Mouse (Mus musculus): ENCODE data around the gene Psmd4. TPM values are rescaled to one million over a fixed set of nuclear protein-coding genes. Genes with fewer than 3 reads are reported as not detected.
"Not testable (repeated sequence)": the region's sequence is repeated elsewhere in the genome, so short reads cannot be mapped to it uniquely, and the experiment has no call there.

The Psmd4 gene
- polyA plus RNA-seq, 1 experiment from 2014 or later, result 229 TPM

DNA sequence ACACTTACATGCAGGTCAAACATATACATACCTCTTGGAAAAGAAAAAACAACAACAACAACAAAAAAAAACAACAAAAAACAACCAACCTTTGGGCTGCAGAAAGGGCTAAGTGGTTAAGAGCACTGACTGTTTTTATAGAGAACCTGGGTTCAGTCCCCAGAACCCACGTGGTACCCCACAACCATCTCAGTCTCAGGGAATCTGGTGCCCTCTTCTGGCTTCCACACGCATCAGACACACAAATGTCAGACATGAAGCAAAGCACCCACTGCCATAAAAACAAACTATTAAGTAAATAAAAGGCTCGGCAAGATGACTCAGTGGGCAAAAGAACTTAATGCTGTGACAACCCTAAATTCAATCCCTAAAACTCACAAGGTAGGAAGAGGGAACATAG is 12.5 kb downstream of the Psmd4 start:
- H3K4me1 ChIP-seq (ENCODE audit: control insufficient read depth, insufficient read depth, low read length), result peaks cover 3% of the 10 kb centered on the region; the same call in 1 of the 2 replicates
- H3K27me3 ChIP-seq (ENCODE audit: control insufficient read depth, insufficient read depth, low read length), result no peaks in the 10 kb centered on the region
- H3K9ac ChIP-seq (replicated peaks; ENCODE audit: low read depth, low read length), result no peak overlapping the region
- peaks cover 37% of the 10 kb centered on the region for H3K36me3 ChIP-seq (ENCODE audit: control insufficient read depth, insufficient read depth, low read length)
- H3K27ac ChIP-seq (ENCODE audit: low read length), result no peak overlapping the region
- H3K9me3 ChIP-seq (ENCODE audit: control insufficient read depth, low read depth, low read length), result no peaks in the 10 kb centered on the region
- no peak for ATAC-seq (ENCODE audit: insufficient number of reproducible peaks, insufficient read depth, low FRiP score, low read depth)
- no peak overlapping the region for H3K4me3 ChIP-seq (ENCODE audit: low read depth, low read length)
- no peak overlapping the region for H3K4me2 ChIP-seq (replicated peaks; ENCODE audit: low read depth, low read length)
- 66% methylated on average over 3 of the region's 3 CpGs for WGBS

DNA sequence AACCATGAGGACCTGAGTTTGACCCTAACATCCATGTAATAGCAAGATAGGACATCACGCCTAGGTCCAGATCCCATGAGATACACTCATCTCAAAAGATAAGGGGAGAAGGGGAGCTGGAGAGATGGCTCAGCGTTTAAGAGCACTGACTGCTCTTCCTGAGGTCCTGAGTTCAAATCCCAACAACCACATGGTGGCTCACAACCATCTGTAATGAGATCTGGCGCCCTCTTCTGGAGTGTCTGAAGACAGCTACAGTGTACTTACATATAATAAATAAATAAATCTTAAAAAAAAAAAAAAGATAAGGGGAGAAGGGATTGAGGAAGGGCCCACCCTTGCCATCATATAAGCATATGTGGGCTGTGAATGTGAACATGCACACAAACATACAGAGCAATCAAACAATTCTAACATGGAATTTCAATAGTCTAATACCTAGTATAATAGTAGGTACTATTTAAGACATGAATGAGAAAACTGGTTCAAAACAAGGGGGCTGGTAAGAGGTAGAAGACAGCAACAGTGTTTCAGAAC is 13.1 kb downstream of the Psmd4 start:
- not testable (repeated sequence) for H3K4me3 ChIP-seq (ENCODE audit: low read depth, low read length); H3K27me3 ChIP-seq (ENCODE audit: control insufficient read depth, insufficient read depth, low read length); H3K9me3 ChIP-seq (ENCODE audit: control insufficient read depth, low read depth, low read length); H3K4me1 ChIP-seq (ENCODE audit: control insufficient read depth, insufficient read depth, low read length); H3K9ac ChIP-seq (replicated peaks; ENCODE audit: low read depth, low read length); H3K4me2 ChIP-seq (replicated peaks; ENCODE audit: low read depth, low read length); ATAC-seq (ENCODE audit: insufficient number of reproducible peaks, insufficient read depth, low FRiP score, low read depth)
- Histone ChIP-seq H3K36me3 (ENCODE audit: control insufficient read depth, insufficient read depth, low read length) (peaks cover 31% of the 10 kb centered on the region), H3K27ac (ENCODE audit: low read length) (peak overlapping the region; percentile 21; the same call in 1 of the 2 replicates)
- 72% methylated on average over 3 of the region's 3 CpGs for WGBS

GRCm38 (mm10) chr3:95028603-95029002 is 13.8 kb downstream of the Psmd4 start:
- WGBS, result 65% methylated on average over 3 of the region's 3 CpGs
- H3K4me2 ChIP-seq (replicated peaks; ENCODE audit: low read depth, low read length), result no peak overlapping the region
- no peaks in the 10 kb centered on the region for H3K27me3 ChIP-seq (ENCODE audit: control insufficient read depth, insufficient read depth, low read length)
- no peak overlapping the region for H3K9ac ChIP-seq (replicated peaks; ENCODE audit: low read depth, low read length)
- ATAC-seq (ENCODE audit: insufficient number of reproducible peaks, insufficient read depth, low FRiP score, low read depth), result peak; percentile 30; the same call in 1 of the 2 replicates
- no peaks in the 10 kb centered on the region for H3K9me3 ChIP-seq (ENCODE audit: control insufficient read depth, low read depth, low read length)
- H3K4me3 ChIP-seq (ENCODE audit: low read depth, low read length), result no peak overlapping the region
- H3K4me1 ChIP-seq (ENCODE audit: control insufficient read depth, insufficient read depth, low read length), result peaks cover 12% of the 10 kb centered on the region; the same call in 1 of the 2 replicates
- peak overlapping the region; percentile 21; the same call in 1 of the 2 replicates for H3K27ac ChIP-seq (ENCODE audit: low read length)
- peaks cover 26% of the 10 kb centered on the region for H3K36me3 ChIP-seq (ENCODE audit: control insufficient read depth, insufficient read depth, low read length)

- H3K9me3 ChIP-seq (ENCODE audit: control insufficient read depth, low read depth, low read length), result no peaks in the 10 kb centered on the region
- H3K27me3 ChIP-seq (ENCODE audit: control insufficient read depth, insufficient read depth, low read length), result no peaks in the 10 kb centered on the region
- no peak overlapping the region for H3K9ac ChIP-seq (replicated peaks; ENCODE audit: low read depth, low read length)
- H3K4me1 ChIP-seq (ENCODE audit: control insufficient read depth, insufficient read depth, low read length), result peaks cover 12% of the 10 kb centered on the region; the same call in 1 of the 2 replicates
- ATAC-seq (ENCODE audit: insufficient number of reproducible peaks, insufficient read depth, low FRiP score, low read depth), result no peak
- peaks cover 17% of the 10 kb centered on the region for H3K36me3 ChIP-seq (ENCODE audit: control insufficient read depth, insufficient read depth, low read length)
- H3K4me2 ChIP-seq (replicated peaks; ENCODE audit: low read depth, low read length), result no peak overlapping the region
- no peak overlapping the region for H3K4me3 ChIP-seq (ENCODE audit: low read depth, low read length)
- 34% methylated on average over 5 of the region's 5 CpGs for WGBS
- no peak overlapping the region for H3K27ac ChIP-seq (ENCODE audit: low read length)
These were observed 14.7 kb downstream of the Psmd4 start for GRCm38 (mm10) chr3:95027701-95028100.

DNA sequence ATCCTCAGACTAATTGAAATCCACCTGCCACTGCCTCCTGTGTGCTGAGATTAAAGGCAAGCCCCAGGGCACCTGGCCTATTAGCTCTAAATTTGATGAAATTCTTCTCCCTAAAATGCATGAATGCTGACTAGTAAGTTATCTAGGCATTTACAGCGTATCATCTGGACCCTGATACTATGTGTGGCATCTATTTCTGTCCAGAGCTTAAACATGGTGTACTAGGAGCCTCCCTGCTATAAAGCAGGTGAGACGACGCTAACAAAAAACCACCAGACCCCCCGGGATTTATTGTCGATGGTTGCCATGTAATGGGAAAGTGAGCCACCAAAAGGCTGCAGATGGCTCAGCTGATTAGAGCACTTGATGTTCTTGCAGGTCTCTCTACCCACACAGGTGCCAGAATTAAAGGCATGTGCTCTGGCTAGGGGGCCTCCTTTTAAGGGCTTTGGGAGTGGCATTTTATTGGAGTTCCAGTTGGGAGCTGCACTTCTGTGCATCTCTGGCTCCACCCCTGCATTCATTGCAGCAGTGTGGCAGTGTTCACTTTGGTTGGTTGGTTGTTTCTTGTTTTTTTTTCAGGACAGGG is 15.3 kb downstream of the Psmd4 start:
- Histone ChIP-seq H3K4me1 (ENCODE audit: control insufficient read depth, insufficient read depth, low read length) (peaks cover 12% of the 10 kb centered on the region; the same call in 1 of the 2 replicates), H3K9ac (replicated peaks; ENCODE audit: low read depth, low read length) (no peak overlapping the region), H3K4me3 (ENCODE audit: low read depth, low read length) (no peak overlapping the region), H3K27me3 (ENCODE audit: control insufficient read depth, insufficient read depth, low read length) (no peaks in the 10 kb centered on the region), H3K36me3 (ENCODE audit: control insufficient read depth, insufficient read depth, low read length) (peaks cover 12% of the 10 kb centered on the region), H3K27ac (ENCODE audit: low read length) (no peak overlapping the region), H3K4me2 (replicated peaks; ENCODE audit: low read depth, low read length) (no peak overlapping the region), H3K9me3 (ENCODE audit: control insufficient read depth, low read depth, low read length) (no peaks in the 10 kb centered on the region)
- WGBS, result 62% methylated on average over 5 of the region's 5 CpGs
- no peak for ATAC-seq (ENCODE audit: insufficient number of reproducible peaks, insufficient read depth, low FRiP score, low read depth)

- no peak overlapping the region for H3K4me2 ChIP-seq (replicated peaks; ENCODE audit: low read depth, low read length)
- no peaks in the 10 kb centered on the region for H3K27me3 ChIP-seq (ENCODE audit: control insufficient read depth, insufficient read depth, low read length)
- no peak overlapping the region for H3K9ac ChIP-seq (replicated peaks; ENCODE audit: low read depth, low read length)
- peaks cover 12% of the 10 kb centered on the region; the same call in 1 of the 2 replicates for H3K4me1 ChIP-seq (ENCODE audit: control insufficient read depth, insufficient read depth, low read length)
- H3K4me3 ChIP-seq (ENCODE audit: low read depth, low read length), result no peak overlapping the region
- no peaks in the 10 kb centered on the region for H3K9me3 ChIP-seq (ENCODE audit: control insufficient read depth, low read depth, low read length)
- no peaks in the 10 kb centered on the region for H3K36me3 ChIP-seq (ENCODE audit: control insufficient read depth, insufficient read depth, low read length)
- ATAC-seq (ENCODE audit: insufficient number of reproducible peaks, insufficient read depth, low FRiP score, low read depth), result no peak
- WGBS, result 25% methylated on average over 5 of the region's 5 CpGs
- H3K27ac ChIP-seq (ENCODE audit: low read length), result no peak overlapping the region
These were observed 17.2 kb downstream of the Psmd4 start for GRCm38 (mm10) chr3:95025202-95025601.

DNA sequence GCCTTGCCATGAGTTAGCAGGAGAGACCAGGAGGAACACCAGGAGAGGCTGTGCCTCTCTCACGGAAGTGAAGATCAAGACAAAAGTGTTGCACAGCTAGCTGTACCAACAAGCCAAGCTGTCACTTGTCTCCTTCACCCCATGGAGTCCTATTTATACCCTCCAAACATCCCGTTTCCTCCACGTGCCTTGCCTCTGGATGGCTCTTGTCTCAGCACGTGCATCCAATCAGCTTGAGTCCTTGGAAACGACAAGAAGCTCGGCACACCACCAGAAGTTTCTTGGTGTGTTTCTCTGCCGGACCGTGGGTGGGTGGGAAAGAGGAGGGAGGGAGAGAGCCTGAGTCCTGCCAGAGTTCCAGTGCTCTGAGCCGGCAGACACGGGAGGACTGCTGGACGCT is 17.9 kb downstream of the Psmd4 start:
- Histone ChIP-seq H3K4me2 (replicated peaks; ENCODE audit: low read depth, low read length) (no peak overlapping the region; the same call in 1 of the 2 replicates), H3K4me1 (ENCODE audit: control insufficient read depth, insufficient read depth, low read length) (peaks cover 12% of the 10 kb centered on the region; the same call in 1 of the 2 replicates), H3K27me3 (ENCODE audit: control insufficient read depth, insufficient read depth, low read length) (no peaks in the 10 kb centered on the region), H3K36me3 (ENCODE audit: control insufficient read depth, insufficient read depth, low read length) (no peaks in the 10 kb centered on the region), H3K4me3 (ENCODE audit: low read depth, low read length) (no peak overlapping the region), H3K9me3 (ENCODE audit: control insufficient read depth, low read depth, low read length) (no peaks in the 10 kb centered on the region), H3K27ac (ENCODE audit: low read length) (no peak overlapping the region), H3K9ac (replicated peaks; ENCODE audit: low read depth, low read length) (no peak overlapping the region)
- 17% methylated on average over 11 of the region's 11 CpGs for WGBS
- ATAC-seq (ENCODE audit: insufficient number of reproducible peaks, insufficient read depth, low FRiP score, low read depth), result no peak

GRCm38 (mm10) chr3:95020956-95021355 is 21.5 kb downstream of the Psmd4 start:
- H3K4me2 ChIP-seq (replicated peaks; ENCODE audit: low read depth, low read length); H3K9me3 ChIP-seq (ENCODE audit: control insufficient read depth, low read depth, low read length); H3K36me3 ChIP-seq (ENCODE audit: control insufficient read depth, insufficient read depth, low read length); H3K9ac ChIP-seq (replicated peaks; ENCODE audit: low read depth, low read length); H3K4me3 ChIP-seq (ENCODE audit: low read depth, low read length); ATAC-seq (ENCODE audit: insufficient number of reproducible peaks, insufficient read depth, low FRiP score, low read depth); H3K27me3 ChIP-seq (ENCODE audit: control insufficient read depth, insufficient read depth, low read length); H3K27ac ChIP-seq (ENCODE audit: low read length): not testable (repeated sequence)
- 90% methylated on average over 5 of the region's 5 CpGs for WGBS
- H3K4me1 ChIP-seq (ENCODE audit: control insufficient read depth, insufficient read depth, low read length), result peaks cover 16% of the 10 kb centered on the region; the same call in 1 of the 2 replicates

Measured in stomach, embryonic 14.5 days (tissue).